Mouse (Mus musculus) liver, adult 2 months (tissue): ENCODE measurements at regions not wholly inside any gene's neighbourhood (a gene's known extent, or its start where the extent isn't known, plus 50 kb on each side); places are given as distances from the start of the nearest gene placed in this dataset.

Experiments
- DNase-seq: peaks from one replicate; pipeline ENCODE4 v3.0.0-alpha.2; 2011; ENCODE audit warnings: low read depth, low spot score; ENCODE audit errors: extremely low read depth
- H3K27ac ChIP-seq: fragments of 200-500 bp; replicated peaks from 2 replicates; pipeline ENCODE4 v1.5.1; 2012; ENCODE audit warnings: low read depth, mild to moderate bottlenecking, control low read depth, inconsistent platforms, low read length; ENCODE audit not compliant: insufficient read depth
- H3K27me3 ChIP-seq: fragments of 200-500 bp; 2 replicates; pipeline ENCODE4 v1.6.1; 2012; ENCODE audit warnings: mild to moderate bottlenecking, moderate library complexity, low read length, inconsistent platforms; ENCODE audit not compliant: control insufficient read depth, insufficient read depth
- H3K36me3 ChIP-seq: fragments of 200-500 bp; 2 replicates; pipeline ENCODE4 v1.6.1; 2012; ENCODE audit warnings: low read length, inconsistent platforms; ENCODE audit not compliant: control insufficient read depth, insufficient read depth
- H3K4me1 ChIP-seq: fragments of 200-500 bp; 2 replicates; pipeline ENCODE4 v1.6.1; 2011; ENCODE audit warnings: low read length; ENCODE audit not compliant: control insufficient read depth, insufficient read depth
- H3K4me3 ChIP-seq: fragments of 200-500 bp; 2 replicates; pipeline ENCODE4 v1.5.1; 2011; ENCODE audit warnings: low read depth, mild to moderate bottlenecking, control low read depth, low read length, moderate library complexity; ENCODE audit not compliant: insufficient read depth
- H3K79me2 ChIP-seq: fragments of 200-500 bp; 2 replicates; pipeline ENCODE4 v1.6.1; 2012; ENCODE audit warnings: inconsistent platforms, mild to moderate bottlenecking, low read length, moderate library complexity; ENCODE audit not compliant: control insufficient read depth, insufficient read depth
- H3K9ac ChIP-seq: fragments of 200-500 bp; 2 replicates; pipeline ENCODE4 v1.6.1; 2012; ENCODE audit warnings: low read depth, mild to moderate bottlenecking, control low read depth, inconsistent platforms, low read length
- CTCF ChIP-seq: fragments of 200-500 bp; IDR thresholded peaks from 2 replicates; pipeline ENCODE4 v1.5.1; 2011; ENCODE audit warnings: low read depth, low read length, control low read depth
- POLR2A ChIP-seq: fragments of 200-500 bp; IDR thresholded peaks from 2 replicates; pipeline ENCODE4 v1.6.1; 2011; ENCODE audit warnings: low read length, control low read depth; ENCODE audit not compliant: insufficient read depth; ENCODE audit errors: extremely low read depth

GRCm38 (mm10) chr6:70011555-70011954 is 780.5 kb downstream of the Rpia start:
- DNase-seq = no peak
- no peak overlapping the region for H3K27ac ChIP-seq
- TF ChIP-seq POLR2A (no peak), CTCF (no peak)
- no peaks in the 10 kb centered on the region for H3K36me3 ChIP-seq
- H3K79me2 ChIP-seq = no peaks in the 10 kb centered on the region
- H3K27me3 ChIP-seq = no peaks in the 10 kb centered on the region
- H3K9ac ChIP-seq = no peak overlapping the region
- H3K4me3 ChIP-seq = no peak overlapping the region
- no peaks in the 10 kb centered on the region for H3K4me1 ChIP-seq
